Mouse (Mus musculus): ENCODE measurements at regions not wholly inside any gene's neighbourhood (a gene's known extent, or its start where the extent isn't known, plus 50 kb on each side); places are given as distances from the start of the nearest gene placed in this dataset.

- Histone ChIP-seq H3K36me3 (ENCODE audit: insufficient read depth, low read length) (no peaks in the 10 kb centered on the region), H3K4me3 (replicated peaks; ENCODE audit: low read length) (no peak overlapping the region), H3K4me1 (replicated peaks; ENCODE audit: low read depth, low read length) (no peaks in the 10 kb centered on the region), H3K9me3 (ENCODE audit: low read length) (no peaks in the 10 kb centered on the region; the same call in 1 of the 2 replicates), H3K27me3 (ENCODE audit: insufficient read depth, low read length) (no peaks in the 10 kb centered on the region)
- TF ChIP-seq NANOG (IDR thresholded peaks at IDR 0.05; ENCODE audit: borderline replicate concordance, low read length), result no peak
- TF ChIP-seq POU5F1 (IDR thresholded peaks at IDR 0.05; ENCODE audit: borderline replicate concordance, low read length), result no peak
- no peak for TF ChIP-seq CTCF (conservative IDR thresholded peaks at IDR 0.05; ENCODE audit: low read length)
Measured at GRCm38 (mm10) chr3:159759740-159760139, 79.7 kb upstream of the Wls start.

GRCm38 (mm10) chr3:159760293-159760692, 79.2 kb upstream of the Wls start:
- Histone ChIP-seq H3K27me3 (ENCODE audit: insufficient read depth, low read length) (no peaks in the 10 kb centered on the region), H3K4me3 (replicated peaks; ENCODE audit: low read length) (no peak overlapping the region), H3K9me3 (ENCODE audit: low read length) (no peaks in the 10 kb centered on the region), H3K36me3 (ENCODE audit: insufficient read depth, low read length) (no peaks in the 10 kb centered on the region), H3K4me1 (replicated peaks; ENCODE audit: low read depth, low read length) (no peaks in the 10 kb centered on the region)
- TF ChIP-seq NANOG (IDR thresholded peaks at IDR 0.05; ENCODE audit: borderline replicate concordance, low read length) (no peak), POU5F1 (IDR thresholded peaks at IDR 0.05; ENCODE audit: borderline replicate concordance, low read length) (no peak), CTCF (conservative IDR thresholded peaks at IDR 0.05; ENCODE audit: low read length) (no peak)

GRCm38 (mm10) chr3:159760949-159761348, 78.5 kb upstream of the Wls start:
- Histone ChIP-seq H3K9me3 (ENCODE audit: low read length) (no peaks in the 10 kb centered on the region), H3K36me3 (ENCODE audit: insufficient read depth, low read length) (no peaks in the 10 kb centered on the region), H3K27me3 (ENCODE audit: insufficient read depth, low read length) (no peaks in the 10 kb centered on the region), H3K4me1 (replicated peaks; ENCODE audit: low read depth, low read length) (no peaks in the 10 kb centered on the region), H3K4me3 (replicated peaks; ENCODE audit: low read length) (no peak overlapping the region)
- TF ChIP-seq CTCF (conservative IDR thresholded peaks at IDR 0.05; ENCODE audit: low read length) (no peak), POU5F1 (IDR thresholded peaks at IDR 0.05; ENCODE audit: borderline replicate concordance, low read length) (no peak), NANOG (IDR thresholded peaks at IDR 0.05; ENCODE audit: borderline replicate concordance, low read length) (no peak)

- TF ChIP-seq CTCF (conservative IDR thresholded peaks at IDR 0.05; ENCODE audit: low read length), result no peak
- TF ChIP-seq NANOG (IDR thresholded peaks at IDR 0.05; ENCODE audit: borderline replicate concordance, low read length), result no peak
- no peak for TF ChIP-seq POU5F1 (IDR thresholded peaks at IDR 0.05; ENCODE audit: borderline replicate concordance, low read length)
Measured at GRCm38 (mm10) chr3:159782222-159782844, 57.1 kb upstream of the Wls start.

GRCm38 (mm10) chr3:159787776-159788175, 51.7 kb upstream of the Wls start:
- Histone ChIP-seq H3K9me3 (ENCODE audit: low read length) (peaks cover 5% of the 10 kb centered on the region; the same call in 1 of the 2 replicates), H3K4me1 (replicated peaks; ENCODE audit: low read depth, low read length) (no peaks in the 10 kb centered on the region), H3K27me3 (ENCODE audit: insufficient read depth, low read length) (no peaks in the 10 kb centered on the region), H3K36me3 (ENCODE audit: insufficient read depth, low read length) (no peaks in the 10 kb centered on the region), H3K4me3 (replicated peaks; ENCODE audit: low read length) (no peak overlapping the region)
- TF ChIP-seq POU5F1 (IDR thresholded peaks at IDR 0.05; ENCODE audit: borderline replicate concordance, low read length), result no peak
- TF ChIP-seq CTCF (conservative IDR thresholded peaks at IDR 0.05; ENCODE audit: low read length), result no peak
- TF ChIP-seq NANOG (IDR thresholded peaks at IDR 0.05; ENCODE audit: borderline replicate concordance, low read length), result no peak

More at GRCm38 (mm10) chr3:159782222-159782844, 57.1 kb upstream of the Wls start:
- no peak overlapping the region for H3K4me3 ChIP-seq (replicated peaks; ENCODE audit: low read length)
- H3K4me1 ChIP-seq (replicated peaks; ENCODE audit: low read depth, low read length), result peaks cover 5% of the 10 kb centered on the region; the same call in 1 of the 2 replicates
- H3K27me3 ChIP-seq (ENCODE audit: insufficient read depth, low read length), result no peaks in the 10 kb centered on the region
- H3K36me3 ChIP-seq (ENCODE audit: insufficient read depth, low read length), result no peaks in the 10 kb centered on the region
- H3K9me3 ChIP-seq (ENCODE audit: low read length), result peaks cover 4% of the 10 kb centered on the region; the same call in 1 of the 2 replicates

Data from E14TG2a.4 (cell line).